Mouse (Mus musculus) kidney, embryonic 14.5 days (tissue): ENCODE measurements around the gene Dnlz. TPM values are rescaled to one million over a fixed set of nuclear protein-coding genes. Genes with fewer than 3 reads are reported as not detected.

ENCODE experiments used
- ATAC-seq: fragments of 200-750 bp; cut with Nextera tagmentation; 2 replicates; pipeline ENCODE4 v1.8.0; 2017; ENCODE audit warnings: moderate number of reproducible peaks, mild to moderate bottlenecking, moderate TSS enrichment, moderate library complexity; ENCODE audit not compliant: low FRiP score, low TSS enrichment
- H3K27ac ChIP-seq: fragments of 300-500 bp; sonication (generic); 2 replicates; pipeline ENCODE4 v1.5.1; 2014; ENCODE audit warnings: low read depth, mild to moderate bottlenecking, low read length, moderate library complexity, mixed read lengths
- H3K27me3 ChIP-seq: fragments of 300-500 bp; sonication (generic); 2 replicates; pipeline ENCODE4 v1.6.1; 2014; ENCODE audit warnings: mild to moderate bottlenecking, low read length; ENCODE audit not compliant: control insufficient read depth, insufficient read depth
- H3K36me3 ChIP-seq: fragments of 300-500 bp; sonication (generic); 2 replicates; pipeline ENCODE4 v1.6.1; 2014; ENCODE audit warnings: low read length, mixed read lengths; ENCODE audit not compliant: control insufficient read depth, insufficient read depth
- H3K4me1 ChIP-seq: fragments of 300-500 bp; sonication (generic); 2 replicates; pipeline ENCODE4 v1.6.1; 2014; ENCODE audit warnings: low read length, mixed read lengths; ENCODE audit not compliant: control insufficient read depth, insufficient read depth
- H3K4me2 ChIP-seq: fragments of 300-500 bp; sonication (generic); replicated peaks from 2 replicates; pipeline ENCODE4 v1.6.1; 2014; ENCODE audit warnings: low read depth, mild to moderate bottlenecking, low read length
- H3K4me3 ChIP-seq: fragments of 300-500 bp; sonication (generic); 2 replicates; pipeline ENCODE4 v1.5.1; 2014; ENCODE audit warnings: mild to moderate bottlenecking, low read length
- H3K9ac ChIP-seq: fragments of 300-500 bp; sonication (generic); 2 replicates; pipeline ENCODE4 v1.6.1; 2014; ENCODE audit warnings: low read depth, mild to moderate bottlenecking, low read length, moderate library complexity
- H3K9me3 ChIP-seq: fragments of 300-500 bp; sonication (generic); 2 replicates; pipeline ENCODE4 v1.6.1; 2016; ENCODE audit warnings: low read length; ENCODE audit not compliant: control insufficient read depth
- WGBS: fragments of 180-500 bp; shearing (Covaris S2); extraction: QIAGEN DNeasy Blood & Tissue Kit; methylation state at CpG from one replicate; pipeline ENCODE4 v1.1.7; 2014; 5-methylcytosine and 5-hydroxymethylcytosine counted together
- polyA plus RNA-seq: library from polyadenylated mRNA; unstranded; fragments of >200 nt; fragmentation: Nextera tagmentation; extraction: Ambion mirVana; gene quantifications from 2 replicates; pipeline ENCODE4 v1.2.1, GENCODE M21; 2014

The Dnlz gene
- polyA plus RNA-seq, 1 experiment from 2014 or later, result 33.3 TPM

DNA sequence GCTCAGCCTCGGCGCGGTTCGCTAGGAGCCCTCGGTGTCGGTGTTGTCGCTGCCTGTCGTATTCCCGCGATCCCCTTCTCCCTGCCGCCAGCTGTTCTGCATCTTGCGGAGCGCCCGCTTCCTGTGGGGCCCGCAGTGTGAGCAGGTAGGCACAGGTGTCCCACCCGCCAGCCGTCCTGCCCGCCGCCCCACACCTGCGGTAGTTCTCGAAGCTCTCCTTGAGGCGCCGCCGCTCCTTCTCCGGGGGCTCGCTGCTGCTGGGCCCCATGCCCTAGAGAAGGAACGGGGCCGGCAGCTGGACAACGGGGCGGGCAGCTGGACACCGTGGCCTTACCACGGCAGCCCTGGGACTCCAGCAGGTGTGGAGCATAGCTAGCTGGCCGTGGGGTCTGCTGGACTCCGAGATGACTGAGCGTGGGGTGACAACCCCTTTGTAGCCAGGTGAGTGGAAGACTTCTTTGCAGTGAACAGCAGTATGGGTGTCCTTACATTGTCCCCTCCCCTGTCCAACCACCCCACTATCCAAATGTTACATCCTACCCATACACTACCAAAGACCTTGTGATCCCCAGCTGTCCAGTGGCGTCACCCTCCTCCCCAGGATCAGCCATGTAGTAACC, 491 bp upstream of the Dnlz start:
- Histone ChIP-seq H3K9ac (peak overlapping the region; percentile 85), H3K27ac (no peak overlapping the region), H3K4me3 (peak overlapping the region; percentile 81), H3K4me2 (peak overlapping the region; percentile 96), H3K9me3 (no peaks in the 10 kb centered on the region), H3K36me3 (peaks cover 27% of the 10 kb centered on the region), H3K27me3 (no peaks in the 10 kb centered on the region), H3K4me1 (peaks cover 14% of the 10 kb centered on the region)
- 4% methylated on average over 36 of the region's 36 CpGs for WGBS
- ATAC-seq, result peak; percentile 32

DNA sequence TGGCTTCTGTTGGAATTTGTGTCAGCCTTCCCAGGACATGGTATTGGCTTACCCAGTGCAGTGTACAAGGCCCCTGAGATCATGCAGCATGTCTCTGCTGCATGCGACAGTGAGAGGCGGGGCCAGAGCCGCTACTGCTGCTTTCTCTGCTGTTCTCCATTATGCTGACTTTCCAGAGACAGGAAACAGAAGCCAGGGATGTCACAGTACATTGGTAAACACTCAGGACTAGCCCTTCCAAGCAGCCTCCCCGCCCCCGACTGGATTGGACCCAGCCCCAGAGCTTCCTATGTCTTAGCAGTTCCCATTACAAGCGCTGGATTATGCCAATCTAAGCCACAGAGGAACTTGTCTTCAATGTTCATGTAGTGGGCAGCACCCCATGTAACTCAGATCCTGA, 3.7 kb downstream of the Dnlz start:
- Histone ChIP-seq H3K27me3 (no peaks in the 10 kb centered on the region), H3K4me1 (peaks cover 18% of the 10 kb centered on the region), H3K4me2 (no peak overlapping the region), H3K4me3 (no peak overlapping the region), H3K9me3 (no peaks in the 10 kb centered on the region), H3K9ac (no peak overlapping the region), H3K36me3 (peaks cover 66% of the 10 kb centered on the region), H3K27ac (no peak overlapping the region)
- 64% methylated on average over 6 of the region's 6 CpGs for WGBS
- no peak for ATAC-seq

DNA sequence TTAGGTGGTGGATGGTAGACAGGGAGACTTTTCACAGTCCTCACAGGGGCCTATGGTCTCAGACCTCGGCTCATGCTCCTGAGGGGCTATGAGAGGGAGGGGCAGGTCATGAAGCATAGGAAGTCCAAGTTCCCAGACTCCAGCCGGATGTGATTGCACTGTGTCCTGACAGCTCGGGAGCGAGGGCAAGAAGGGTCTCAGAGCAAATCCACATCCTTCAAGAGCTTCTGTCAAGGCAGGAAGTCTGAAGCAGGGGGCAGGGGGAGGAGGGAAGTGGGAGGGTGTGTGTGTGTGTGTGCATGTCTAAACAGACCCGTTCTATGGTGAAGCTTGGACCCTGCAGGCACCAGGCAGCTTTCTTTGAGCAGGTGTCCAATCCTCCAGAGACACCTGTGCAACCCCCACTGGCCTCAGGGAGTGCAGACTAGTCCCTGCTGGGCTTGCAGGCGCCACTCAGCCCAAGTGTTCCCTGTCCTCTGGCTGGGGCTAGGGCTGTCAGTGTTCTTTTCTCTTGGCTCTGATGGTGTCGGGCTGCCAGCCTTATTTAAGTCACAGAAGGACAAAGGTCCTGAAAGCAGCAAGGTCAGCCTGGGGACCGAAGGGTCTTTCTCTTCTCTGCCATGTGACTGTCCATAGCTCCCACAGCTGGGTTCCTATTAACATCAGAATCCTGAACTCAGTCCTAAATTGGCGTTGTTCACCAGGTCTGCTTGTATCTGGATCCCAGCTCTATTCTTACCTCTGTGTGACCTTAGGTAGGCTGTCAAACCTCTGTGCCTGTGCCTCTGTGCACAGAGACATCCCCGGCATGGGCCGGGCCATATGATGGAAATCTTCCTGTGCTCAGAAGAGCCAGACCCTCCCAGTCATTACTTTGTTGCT, 9.1 kb downstream of the Dnlz start:
- peaks cover 10% of the 10 kb centered on the region for H3K4me1 ChIP-seq
- peak; percentile 43; the same call in 1 of the 2 replicates for ATAC-seq
- H3K4me2 ChIP-seq, result no peak overlapping the region
- no peak overlapping the region for H3K4me3 ChIP-seq
- H3K9ac ChIP-seq, result no peak overlapping the region
- WGBS, result 54% methylated on average over 11 of the region's 11 CpGs
- no peaks in the 10 kb centered on the region for H3K27me3 ChIP-seq
- H3K36me3 ChIP-seq, result peaks cover 84% of the 10 kb centered on the region
- H3K9me3 ChIP-seq, result no peaks in the 10 kb centered on the region
- peak overlapping the region; percentile 53; the same call in 1 of the 2 replicates for H3K27ac ChIP-seq

GRCm38 (mm10) chr2:26342044-26342443, 9.9 kb downstream of the Dnlz start:
- Histone ChIP-seq H3K36me3 (peaks cover 76% of the 10 kb centered on the region), H3K27me3 (no peaks in the 10 kb centered on the region), H3K4me2 (no peak overlapping the region), H3K4me3 (no peak overlapping the region), H3K9ac (no peak overlapping the region), H3K9me3 (no peaks in the 10 kb centered on the region), H3K27ac (peak overlapping the region; percentile 79; the same call in 1 of the 2 replicates), H3K4me1 (peaks cover 10% of the 10 kb centered on the region)
- ATAC-seq, result peak; percentile 33; the same call in 1 of the 2 replicates
- WGBS, result 72% methylated on average over 10 of the region's 10 CpGs

DNA sequence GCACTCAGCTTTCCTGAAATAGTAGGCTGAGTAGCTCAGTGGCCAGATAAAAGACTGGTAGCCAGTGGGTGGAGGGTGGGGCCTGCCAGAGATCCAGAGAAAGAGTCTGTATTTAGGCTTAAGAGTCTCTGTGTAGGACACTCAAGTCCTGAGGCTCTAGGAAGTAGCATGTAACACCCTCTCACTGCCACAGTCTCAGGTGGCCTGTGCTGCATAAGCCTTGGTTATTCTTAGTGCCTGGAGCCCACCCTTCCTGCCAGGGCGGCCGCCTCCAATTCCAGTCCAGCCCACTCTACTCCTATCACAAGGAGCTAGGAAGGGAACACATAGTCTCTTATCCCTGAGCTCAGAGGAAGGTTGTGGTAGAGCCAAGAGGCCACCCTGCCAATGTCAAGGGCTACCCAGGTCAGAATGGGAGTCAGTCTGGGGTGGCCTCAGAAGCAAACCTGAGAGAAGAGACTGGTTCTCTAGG, 10.4 kb downstream of the Dnlz start:
- Histone ChIP-seq H3K4me1 (peaks cover 10% of the 10 kb centered on the region), H3K27me3 (no peaks in the 10 kb centered on the region), H3K4me2 (no peak overlapping the region), H3K9me3 (no peaks in the 10 kb centered on the region), H3K9ac (no peak overlapping the region; the same call in 1 of the 2 replicates), H3K27ac (peak overlapping the region; percentile 79; the same call in 1 of the 2 replicates), H3K4me3 (no peak overlapping the region), H3K36me3 (peaks cover 71% of the 10 kb centered on the region)
- ATAC-seq, result no peak
- WGBS, result 78% methylated on average over 2 of the region's 2 CpGs

DNA sequence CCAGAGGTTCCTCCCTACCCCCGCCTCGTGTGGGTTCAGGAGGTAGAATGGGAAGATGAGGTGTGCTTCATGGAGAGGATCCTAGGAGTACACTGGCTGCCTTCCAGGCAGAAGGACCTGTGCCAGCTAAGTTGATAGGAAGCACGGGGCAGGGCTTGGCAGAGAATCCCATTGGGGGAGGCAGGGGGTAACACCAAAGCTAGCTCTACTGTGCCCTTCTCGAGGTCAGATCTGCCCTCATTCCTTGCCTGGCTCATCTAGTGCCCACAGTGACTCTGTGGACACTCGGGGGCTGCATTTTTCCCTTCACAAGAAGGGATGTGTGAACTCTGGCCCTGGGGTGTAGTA, 12.7 kb downstream of the Dnlz start:
- WGBS, result 89% methylated on average over 5 of the region's 5 CpGs
- peaks cover 48% of the 10 kb centered on the region for H3K36me3 ChIP-seq

GRCm38 (mm10) chr2:26338302-26339203, 13.4 kb downstream of the Dnlz start:
- Histone ChIP-seq H3K4me2 (no peak overlapping the region), H3K9me3 (no peaks in the 10 kb centered on the region), H3K9ac (no peak overlapping the region), H3K4me1 (peaks cover 8% of the 10 kb centered on the region), H3K27me3 (no peaks in the 10 kb centered on the region), H3K4me3 (no peak overlapping the region), H3K27ac (no peak overlapping the region), H3K36me3 (peaks cover 42% of the 10 kb centered on the region)
- WGBS, result 82% methylated on average over 8 of the region's 13 CpGs
- ATAC-seq, result no peak

More for the DNA sequence above, 12.7 kb downstream of the Dnlz start:
- Histone ChIP-seq H3K27me3 (no peaks in the 10 kb centered on the region), H3K27ac (no peak overlapping the region), H3K4me3 (no peak overlapping the region), H3K9ac (no peak overlapping the region), H3K9me3 (no peaks in the 10 kb centered on the region), H3K4me1 (peaks cover 10% of the 10 kb centered on the region), H3K4me2 (no peak overlapping the region)
- no peak for ATAC-seq

- H3K9me3 ChIP-seq, result no peaks in the 10 kb centered on the region
- no peak overlapping the region for H3K9ac ChIP-seq
- peaks cover 53% of the 10 kb centered on the region for H3K36me3 ChIP-seq
- H3K27ac ChIP-seq, result no peak overlapping the region; the same call in 1 of the 2 replicates
- no peak overlapping the region for H3K4me2 ChIP-seq
- 0 out of 2 replicates have a peak, but pooled peaks have one; percentile 21 for ATAC-seq
- H3K4me1 ChIP-seq, result no peaks in the 10 kb centered on the region
- H3K4me3 ChIP-seq, result no peak overlapping the region
- 75% methylated on average over 6 of the region's 6 CpGs for WGBS
- H3K27me3 ChIP-seq, result no peaks in the 10 kb centered on the region
Observed at GRCm38 (mm10) chr2:26330702-26331101, 21.2 kb downstream of the Dnlz start.
